Comparison of ENCODE assay signal across 20 mouse cellular contexts in the genomic region with DNA sequence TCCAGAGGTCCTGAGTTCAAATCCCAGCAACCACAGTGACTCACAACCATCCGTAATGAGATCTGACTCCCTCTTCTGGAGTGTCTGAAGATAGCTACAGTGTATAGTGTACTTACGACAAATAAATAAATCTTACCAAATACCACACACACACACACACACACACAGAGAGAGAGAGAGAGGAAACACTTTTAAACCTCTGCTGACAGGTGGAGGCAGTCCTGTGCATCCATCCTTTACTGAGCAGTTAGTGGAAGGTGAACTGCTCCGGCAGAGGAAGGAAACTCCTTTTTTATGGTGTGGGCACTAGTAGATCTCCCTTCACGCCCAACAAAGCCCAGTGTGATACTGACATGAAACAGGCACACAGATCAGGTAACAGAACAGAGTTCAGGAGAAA.
"Had no signal": no experiment of that assay in that cellular context is flagged by ENCODE, and none has a peak within 500 bp of the region (broad histone marks: within the 10 kb centered on the region; RNA-seq: fewer than 3 reads in every experiment).

No protein-coding gene starts in this region.

- H3K4me1 ChIP-seq: heart, embryonic 13.5 days; heart, embryonic 15.5 days; hindbrain, embryonic 10.5 days; hindbrain, embryonic 12.5 days; intestine, embryonic 15.5 days; limb, embryonic 13.5 days; limb, embryonic 15.5 days had no signal

- H3K36me3 ChIP-seq: intestine, embryonic 15.5 days had no signal

- H3K27me3 ChIP-seq: heart, embryonic 13.5 days; heart, embryonic 15.5 days; hindbrain, embryonic 12.5 days; intestine, embryonic 15.5 days; limb, embryonic 13.5 days; limb, embryonic 15.5 days had no signal

- H3K27ac ChIP-seq: gastrocnemius, adult 2 months; heart, adult 2 months; heart, embryonic 13.5 days; heart, embryonic 15.5 days; hindbrain, embryonic 10.5 days; hindbrain, embryonic 12.5 days; hindbrain, embryonic 14.5 days; intestine, embryonic 15.5 days; layer of hippocampus, adult 2 months; limb, embryonic 13.5 days; limb, embryonic 15.5 days had no signal

- H3K4me3 ChIP-seq: gastrocnemius, adult 2 months; heart, adult 2 months; heart, embryonic 13.5 days; heart, embryonic 15.5 days; hindbrain, embryonic 10.5 days; hindbrain, embryonic 12.5 days; intestine, embryonic 15.5 days; layer of hippocampus, adult 2 months; limb, embryonic 13.5 days; limb, embryonic 15.5 days had no signal

- DNase-seq: gastrocnemius, adult 2 months; gastrocnemius, postnatal 14 days; gastrocnemius, postnatal 36 days; heart, adult 11 months; heart, adult 2 months; heart, postnatal 4 days; kidney, adult 18-20 months; kidney, adult 8-10 months; kidney, postnatal 25 days; kidney, postnatal 4 days; left cerebral cortex, postnatal 4 days had no signal
